Mouse (Mus musculus) heart, embryonic 13.5 days (tissue): ENCODE measurements around the gene Ssr1. TPM values are rescaled to one million over a fixed set of nuclear protein-coding genes. Genes with fewer than 3 reads are reported as not detected.

ENCODE experiments used
- ATAC-seq: fragments of 200-750 bp; cut with Nextera tagmentation; 2 replicates; pipeline ENCODE4 v1.8.0; 2017; ENCODE audit warnings: moderate TSS enrichment; ENCODE audit not compliant: insufficient number of reproducible peaks, low FRiP score, low TSS enrichment; ENCODE audit errors: extremely low read depth
- H3K27ac ChIP-seq: fragments of 300-500 bp; sonication (generic); replicated peaks from 2 replicates; pipeline ENCODE4 v1.5.1; 2015; ENCODE audit warnings: moderate library complexity, mild to moderate bottlenecking, inconsistent platforms
- H3K27me3 ChIP-seq: fragments of 300-500 bp; sonication (generic); replicated peaks from 2 replicates; pipeline ENCODE4 v1.6.1; 2015; ENCODE audit warnings: mild to moderate bottlenecking, inconsistent platforms
- H3K36me3 ChIP-seq: fragments of 300-500 bp; sonication (generic); 2 replicates; pipeline ENCODE4 v1.6.1; 2015; ENCODE audit warnings: mild to moderate bottlenecking, inconsistent platforms
- H3K4me1 ChIP-seq: fragments of 300-500 bp; sonication (generic); 2 replicates; pipeline ENCODE4 v1.6.1; 2015; ENCODE audit warnings: inconsistent platforms
- H3K4me2 ChIP-seq: fragments of 300-500 bp; sonication (generic); 2 replicates; pipeline ENCODE4 v1.6.1; 2015; ENCODE audit warnings: inconsistent platforms, mild to moderate bottlenecking, moderate library complexity
- H3K4me3 ChIP-seq: fragments of 300-500 bp; sonication (generic); 2 replicates; pipeline ENCODE4 v1.5.1; 2015; ENCODE audit warnings: moderate library complexity, mild to moderate bottlenecking, inconsistent platforms
- H3K9ac ChIP-seq: fragments of 300-500 bp; sonication (generic); 2 replicates; pipeline ENCODE4 v1.6.1; 2015; ENCODE audit warnings: inconsistent platforms, mild to moderate bottlenecking, moderate library complexity
- H3K9me3 ChIP-seq: fragments of 300-500 bp; sonication (generic); 2 replicates; pipeline ENCODE4 v1.6.1; 2016; ENCODE audit warnings: inconsistent platforms
- WGBS: fragments of 180-500 bp; shearing (Covaris S2); methylation state at CpG from one replicate; pipeline ENCODE4 v1.1.7; 2015; ENCODE audit warnings: mixed read lengths; 5-methylcytosine and 5-hydroxymethylcytosine counted together
- polyA plus RNA-seq: library from polyadenylated mRNA; unstranded; fragments of >200 nt; fragmentation: Nextera tagmentation; extraction: Ambion mirVana; gene quantifications from 2 replicates; pipeline ENCODE4 v1.2.1, GENCODE M21; 2015

The Ssr1 gene
- 89.0 and 97.0 TPM in 2 replicates for polyA plus RNA-seq

GRCm38 (mm10) chr13:37993704-37994404 lies at the start of gene Ssr1:
Gene Ssr1, minus strand, starts transcription at chr13:37994217.
- Histone ChIP-seq H3K4me1 (peaks cover 14% of the 10 kb centered on the region), H3K4me2 (peak within 1 kb of the TSS; percentile 87), H3K27me3 (no peaks in the 10 kb centered on the region), H3K9ac (peak within 1 kb of the TSS; percentile 98), H3K27ac (peak within 1 kb of the TSS; percentile 96), H3K9me3 (no peaks in the 10 kb centered on the region), H3K36me3 (peaks cover 29% of the 10 kb centered on the region), H3K4me3 (peak within 1 kb of the TSS; percentile 100)
- ATAC-seq = peak; percentile 91
- WGBS = under 1% methylated on average over 88 of the region's 89 CpGs

DNA sequence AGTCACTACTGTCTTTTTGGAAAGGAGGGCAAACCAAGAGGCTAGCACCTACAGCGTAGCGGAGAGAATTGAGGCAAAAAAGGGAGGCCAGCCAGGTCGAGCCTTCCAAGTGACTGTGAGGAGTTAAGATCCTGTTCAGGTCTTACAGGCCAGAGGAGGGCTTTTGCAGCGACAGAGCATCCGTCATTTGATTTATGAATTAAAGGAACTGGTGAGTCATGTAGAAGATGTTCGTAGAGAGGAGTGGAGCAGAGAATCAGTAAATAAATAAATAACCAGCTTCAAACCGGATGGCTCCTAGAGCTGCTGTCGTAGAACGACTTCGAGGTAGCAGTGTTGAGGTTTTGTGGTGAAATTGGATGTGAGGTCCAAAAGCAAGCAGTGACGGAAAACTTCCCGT lies 43.8 kb upstream of the Ssr1 start:
- H3K27me3 ChIP-seq = no peaks in the 10 kb centered on the region
- no peaks in the 10 kb centered on the region for H3K9me3 ChIP-seq
- peak overlapping the region; percentile 98 for H3K4me2 ChIP-seq
- H3K9ac ChIP-seq = peak overlapping the region; percentile 97
- H3K4me3 ChIP-seq = peak overlapping the region; percentile 83
- peak overlapping the region; percentile 84; the same call in 1 of the 2 replicates for H3K27ac ChIP-seq
- peaks cover 23% of the 10 kb centered on the region for H3K4me1 ChIP-seq
- 40% methylated on average over 12 of the region's 12 CpGs for WGBS
- peaks cover 32% of the 10 kb centered on the region for H3K36me3 ChIP-seq
- ATAC-seq = no peak

- H3K4me2 ChIP-seq = peak within 1 kb of the TSS; percentile 98
- no peaks in the 10 kb centered on the region for H3K27me3 ChIP-seq
- peak within 1 kb of the TSS; percentile 83 for H3K4me3 ChIP-seq
- ATAC-seq = peak; percentile 89
- no peaks in the 10 kb centered on the region for H3K9me3 ChIP-seq
- H3K27ac ChIP-seq = peak within 1 kb of the TSS; percentile 84
- peaks cover 26% of the 10 kb centered on the region for H3K36me3 ChIP-seq
- WGBS = under 1% methylated on average over 47 of the region's 47 CpGs
- H3K9ac ChIP-seq = peak within 1 kb of the TSS; percentile 97
- H3K4me1 ChIP-seq = peaks cover 23% of the 10 kb centered on the region
Measured at GRCm38 (mm10) chr13:38037044-38037687, 43.1 kb upstream of the Ssr1 start, which contains the start of gene Cage1. Gene Cage1, minus strand, starts transcription at chr13:38037069.

DNA sequence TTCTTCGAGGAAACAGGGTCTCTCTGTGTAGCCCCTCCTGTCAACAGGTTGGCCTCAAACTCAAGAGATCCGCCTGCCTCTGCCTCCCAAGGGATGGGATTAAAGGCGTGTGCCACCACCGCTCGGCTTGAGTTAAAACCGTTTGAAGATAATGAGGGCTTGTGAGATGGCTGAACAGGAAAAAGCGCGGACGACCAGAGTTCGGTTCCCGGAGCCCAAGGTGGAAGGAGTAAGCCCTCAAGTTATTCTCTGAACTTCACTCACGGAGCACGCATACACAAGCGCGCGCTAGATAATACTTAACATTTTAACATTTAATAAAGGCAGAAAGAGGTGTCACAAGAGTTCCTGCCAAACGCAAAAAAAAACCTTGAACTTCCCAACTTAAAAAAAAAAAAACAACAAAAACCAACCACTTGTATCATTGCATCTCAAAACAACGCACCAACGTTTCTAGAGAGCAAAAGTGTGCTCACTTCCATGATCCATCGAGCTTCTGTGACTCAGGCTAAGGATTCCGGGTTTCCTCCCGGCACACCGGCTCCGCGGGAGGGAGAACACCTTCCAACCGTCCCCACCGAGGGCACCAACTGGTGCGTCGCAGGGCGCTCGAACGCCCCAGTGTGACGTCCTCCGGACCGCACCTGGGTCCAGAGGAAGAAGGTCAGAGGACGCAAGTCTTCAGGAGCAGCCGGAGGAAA lies 42.5 kb upstream of the Ssr1 start, which contains the start of gene Riok1:
TSS of gene Riok1 (plus strand) at position 653 of the 701 bp plus-strand sequence.
- H3K4me2 ChIP-seq = peak within 1 kb of the TSS; percentile 98
- no peaks in the 10 kb centered on the region for H3K9me3 ChIP-seq
- H3K27me3 ChIP-seq = no peaks in the 10 kb centered on the region
- H3K27ac ChIP-seq = peak within 1 kb of the TSS; percentile 84
- peaks cover 23% of the 10 kb centered on the region for H3K4me1 ChIP-seq
- peaks cover 20% of the 10 kb centered on the region for H3K36me3 ChIP-seq
- H3K4me3 ChIP-seq = peak within 1 kb of the TSS; percentile 83
- 8% methylated on average over 37 of the region's 37 CpGs for WGBS
- peak; percentile 60 for ATAC-seq
- peak within 1 kb of the TSS; percentile 97 for H3K9ac ChIP-seq

- Histone ChIP-seq H3K27ac (no peak overlapping the region), H3K9ac (no peak overlapping the region), H3K4me1 (peaks cover 10% of the 10 kb centered on the region), H3K9me3 (peaks cover 2% of the 10 kb centered on the region; the same call in 1 of the 2 replicates), H3K27me3 (no peaks in the 10 kb centered on the region), H3K4me2 (no peak overlapping the region), H3K36me3 (no peaks in the 10 kb centered on the region), H3K4me3 (no peak overlapping the region)
- 57% methylated on average over 4 of the region's 4 CpGs for WGBS
- no peak for ATAC-seq
Measured at GRCm38 (mm10) chr13:38028407-38028806, 34.4 kb upstream of the Ssr1 start.

DNA sequence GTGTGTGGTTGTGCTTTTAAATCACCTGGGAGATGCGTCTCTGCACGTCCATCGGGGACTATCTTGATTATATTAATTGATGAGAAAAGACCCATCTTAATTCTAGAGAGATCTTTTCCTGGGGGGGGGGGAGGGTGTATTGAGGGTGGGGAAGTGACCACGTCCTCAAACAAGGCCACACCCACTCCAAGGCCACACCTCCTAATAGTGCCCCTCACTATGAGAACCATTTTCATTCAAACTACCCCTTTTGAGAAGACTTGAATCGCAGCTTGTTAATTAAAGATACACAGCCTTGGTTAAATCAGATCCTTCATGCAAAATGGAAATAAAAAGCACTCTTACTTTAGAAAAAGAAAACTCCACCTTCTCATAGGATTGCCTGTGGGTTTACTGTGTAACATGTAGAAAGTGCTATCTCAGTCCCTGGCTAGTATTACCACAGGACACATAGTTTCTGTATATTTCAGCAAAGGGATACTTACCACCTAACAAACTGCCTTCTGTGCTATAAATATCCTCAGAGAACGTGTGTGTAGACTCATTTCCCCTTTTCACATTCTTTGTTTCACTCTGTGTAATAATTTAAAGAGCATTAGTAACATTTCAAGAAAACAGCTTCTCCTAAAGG lies 33.7 kb upstream of the Ssr1 start:
- Histone ChIP-seq H3K9me3 (peaks cover 2% of the 10 kb centered on the region; the same call in 1 of the 2 replicates), H3K27ac (no peak overlapping the region), H3K4me1 (peaks cover 10% of the 10 kb centered on the region), H3K9ac (no peak overlapping the region), H3K4me3 (no peak overlapping the region), H3K27me3 (no peaks in the 10 kb centered on the region), H3K36me3 (no peaks in the 10 kb centered on the region), H3K4me2 (no peak overlapping the region)
- ATAC-seq = no peak
- WGBS = 60% methylated on average over 6 of the region's 6 CpGs

DNA sequence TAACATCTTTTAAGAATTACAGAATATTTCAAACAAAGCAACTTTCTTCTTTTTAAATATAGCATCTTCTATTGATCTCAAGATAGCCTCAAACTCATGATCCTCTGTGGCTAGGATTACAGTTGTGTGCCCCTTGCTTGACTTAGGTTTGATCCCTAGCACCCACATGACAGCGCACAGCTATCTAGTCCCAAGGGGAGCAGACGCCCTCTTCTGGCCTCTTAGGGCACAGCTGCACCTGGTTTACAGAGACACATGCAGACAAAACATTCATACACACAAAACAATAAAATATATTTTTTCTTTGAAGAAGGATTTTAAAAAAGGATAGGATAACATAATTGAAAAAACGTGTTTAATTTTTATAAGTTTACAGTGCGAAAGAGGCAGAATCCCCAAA lies 31.9 kb upstream of the Ssr1 start:
- 44% methylated on average over 4 of the region's 4 CpGs for WGBS

DNA sequence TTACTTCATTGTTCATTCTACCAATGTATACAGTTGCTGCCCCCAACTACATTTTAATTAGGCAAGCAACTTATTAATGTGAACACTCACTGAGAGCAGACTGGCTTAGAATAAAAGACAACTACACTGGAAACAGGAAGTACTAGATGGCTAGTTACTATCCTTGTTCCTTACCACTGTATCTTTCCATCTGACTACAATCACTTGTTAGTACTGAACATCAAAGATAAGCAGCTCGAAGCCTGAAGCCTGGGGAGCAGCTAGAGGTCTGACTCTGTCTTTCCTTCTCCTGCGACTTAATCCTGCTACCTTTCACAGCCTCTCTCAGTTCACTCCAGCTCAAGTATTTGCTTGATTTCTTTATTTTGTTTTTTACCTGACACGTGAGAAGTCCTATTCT lies 24.8 kb upstream of the Ssr1 start:
- no peaks in the 10 kb centered on the region for H3K36me3 ChIP-seq
- no peaks in the 10 kb centered on the region for H3K27me3 ChIP-seq
- H3K27ac ChIP-seq = no peak overlapping the region
- no peaks in the 10 kb centered on the region for H3K4me1 ChIP-seq
- peaks cover 4% of the 10 kb centered on the region; the same call in 1 of the 2 replicates for H3K9me3 ChIP-seq
- no peak overlapping the region for H3K4me3 ChIP-seq
- no peak overlapping the region for H3K9ac ChIP-seq
- no peak for ATAC-seq
- H3K4me2 ChIP-seq = no peak overlapping the region
- 53% methylated on average over 3 of the region's 3 CpGs for WGBS

More for the DNA sequence above, 31.9 kb upstream of the Ssr1 start:
- no peak for ATAC-seq
- Histone ChIP-seq H3K4me2 (no peak overlapping the region), H3K36me3 (no peaks in the 10 kb centered on the region), H3K27me3 (no peaks in the 10 kb centered on the region), H3K4me1 (peaks cover 10% of the 10 kb centered on the region), H3K27ac (no peak overlapping the region), H3K9me3 (peaks cover 2% of the 10 kb centered on the region; the same call in 1 of the 2 replicates), H3K4me3 (no peak overlapping the region), H3K9ac (no peak overlapping the region)

DNA sequence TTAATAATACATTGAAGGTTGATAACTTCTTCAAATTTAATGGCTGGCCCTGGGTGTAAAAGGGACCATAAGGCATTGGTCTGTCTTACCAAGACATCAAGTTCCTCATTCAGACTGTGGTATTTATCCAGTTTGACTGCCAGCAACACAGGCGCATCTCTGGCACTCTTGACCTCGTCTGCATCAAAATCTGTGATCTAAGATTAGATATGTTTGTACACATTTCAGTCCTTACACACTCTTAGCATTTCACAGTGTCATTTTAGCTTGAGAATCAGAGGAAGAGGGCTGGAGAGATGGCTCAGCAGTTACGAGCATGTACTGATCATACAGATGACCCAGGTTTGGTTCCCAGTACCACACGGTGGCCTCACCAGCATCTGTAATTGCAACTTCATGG lies 21.6 kb upstream of the Ssr1 start:
- 84% methylated on average over 4 of the region's 4 CpGs for WGBS
- Histone ChIP-seq H3K27me3 (no peaks in the 10 kb centered on the region), H3K9ac (no peak overlapping the region), H3K4me1 (no peaks in the 10 kb centered on the region), H3K9me3 (peaks cover 4% of the 10 kb centered on the region; the same call in 1 of the 2 replicates), H3K4me2 (no peak overlapping the region), H3K27ac (no peak overlapping the region), H3K36me3 (no peaks in the 10 kb centered on the region), H3K4me3 (no peak overlapping the region)
- ATAC-seq = no peak

- H3K9ac ChIP-seq = no peak overlapping the region
- no peaks in the 10 kb centered on the region for H3K4me1 ChIP-seq
- H3K27me3 ChIP-seq = no peaks in the 10 kb centered on the region
- no peaks in the 10 kb centered on the region for H3K36me3 ChIP-seq
- no peak overlapping the region for H3K4me3 ChIP-seq
- no peak for ATAC-seq
- no peak overlapping the region for H3K27ac ChIP-seq
- no peak overlapping the region for H3K4me2 ChIP-seq
- no peaks in the 10 kb centered on the region for H3K9me3 ChIP-seq
- WGBS = 79% methylated on average over 5 of the region's 5 CpGs
Measured at GRCm38 (mm10) chr13:38012436-38012835, 18.4 kb upstream of the Ssr1 start.

GRCm38 (mm10) chr13:38010444-38010910 lies 16.5 kb upstream of the Ssr1 start:
- no peak overlapping the region for H3K4me3 ChIP-seq
- H3K4me2 ChIP-seq = no peak overlapping the region
- H3K27me3 ChIP-seq = no peaks in the 10 kb centered on the region
- no peak overlapping the region for H3K27ac ChIP-seq
- no peaks in the 10 kb centered on the region for H3K9me3 ChIP-seq
- no peak for ATAC-seq
- no peaks in the 10 kb centered on the region for H3K36me3 ChIP-seq
- no peaks in the 10 kb centered on the region for H3K4me1 ChIP-seq
- no peak overlapping the region for H3K9ac ChIP-seq
- WGBS = 72% methylated on average over 5 of the region's 5 CpGs
